Mouse (Mus musculus) CD4-positive, CD25-positive, alpha-beta regulatory T cell, adult 4 months (primary cell): Measurements from ENCODE around the gene Itpr1. TPM values are rescaled to one million over a fixed set of nuclear protein-coding genes. Genes with fewer than 3 reads are reported as not detected.

Experiments
- ATAC-seq: one replicate; pipeline ENCODE4 v1.8.0; 2017
- polyA plus RNA-seq, 2 experiments: library from polyadenylated mRNA; unstranded; fragments of 100-300 nt; shearing (Covaris generic); gene quantifications; one replicate each; pipeline ENCODE4 v1.2.1; 2017

Gene Itpr1
- polyA plus RNA-seq, 2 experiments from 2014 or later = 15.1 to 24.4 TPM

DNA sequence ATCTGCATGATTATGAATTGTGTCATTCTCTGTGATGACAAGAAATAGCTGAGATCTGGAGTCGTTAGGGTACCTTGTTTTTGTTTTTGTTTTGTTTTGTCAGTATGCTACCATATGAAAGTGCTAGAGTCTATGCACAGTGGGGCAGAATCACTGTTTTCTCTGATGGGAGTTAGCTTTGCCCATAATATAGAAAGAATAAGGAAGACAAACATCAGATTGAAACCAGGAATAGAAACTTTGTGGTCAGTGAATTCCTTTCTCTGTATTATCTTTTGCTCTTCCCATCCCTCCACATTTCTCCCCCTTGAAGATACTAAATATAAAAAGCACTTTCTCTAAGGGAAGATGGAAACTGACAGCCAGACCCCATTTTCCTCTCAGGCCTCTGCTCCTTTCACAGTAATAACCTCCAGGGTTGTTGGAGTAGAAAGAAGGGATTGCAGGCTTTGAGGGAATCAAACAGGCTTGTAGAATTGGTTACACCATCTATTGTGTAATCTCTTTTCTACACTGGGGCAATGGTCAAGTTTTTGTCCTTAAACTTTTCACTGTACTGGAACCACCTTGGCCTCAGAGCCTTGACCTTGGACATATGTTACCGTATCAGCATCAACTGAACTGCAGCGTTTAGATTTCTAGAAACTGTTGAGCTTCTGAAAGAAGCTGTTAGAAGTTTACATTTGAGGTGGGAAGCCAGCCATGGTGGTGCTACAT, 33.6 kb downstream of the Itpr1 start:
- ATAC-seq = no peak

DNA sequence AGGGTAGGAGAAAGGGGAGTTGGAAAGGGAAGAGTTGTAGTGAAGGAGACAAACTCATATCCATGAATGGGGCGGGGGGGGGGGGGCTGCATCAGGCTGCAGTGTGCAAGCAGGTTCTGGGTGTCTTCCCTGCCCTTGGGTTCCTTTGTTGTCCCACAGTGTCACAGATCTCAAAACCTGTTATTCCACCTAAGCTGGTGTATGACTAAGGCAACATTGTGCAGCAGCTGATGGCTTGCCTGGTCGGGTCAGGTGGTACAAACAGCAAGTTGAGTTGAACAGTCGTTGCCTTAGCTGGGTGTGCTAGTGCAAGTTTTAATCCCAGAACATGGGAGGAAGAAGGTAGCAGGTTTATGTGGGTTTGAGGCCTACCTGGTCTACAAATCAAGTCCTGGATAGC, 34.3 kb downstream of the Itpr1 start:
- no peak for ATAC-seq

DNA sequence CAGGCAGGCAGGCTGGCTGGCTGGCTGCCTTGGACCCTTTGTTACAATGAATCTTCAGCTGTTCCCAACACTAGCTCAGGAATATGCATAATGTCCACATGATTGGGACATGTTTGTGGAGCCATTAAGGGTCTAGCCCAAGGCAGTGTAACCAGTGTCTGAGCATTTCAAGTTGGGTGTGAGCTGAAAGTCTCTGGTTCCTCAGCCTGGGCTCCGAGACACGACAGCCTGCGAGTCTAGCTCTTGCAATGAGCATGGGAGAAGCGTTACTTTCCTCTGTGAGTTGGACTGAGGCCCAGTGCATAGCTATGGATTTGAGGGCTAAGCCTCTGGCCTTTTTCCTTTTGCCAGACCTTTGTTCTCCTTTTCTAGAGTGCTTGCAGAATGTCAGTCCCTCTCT, 35.6 kb downstream of the Itpr1 start:
- ATAC-seq = no peak

DNA sequence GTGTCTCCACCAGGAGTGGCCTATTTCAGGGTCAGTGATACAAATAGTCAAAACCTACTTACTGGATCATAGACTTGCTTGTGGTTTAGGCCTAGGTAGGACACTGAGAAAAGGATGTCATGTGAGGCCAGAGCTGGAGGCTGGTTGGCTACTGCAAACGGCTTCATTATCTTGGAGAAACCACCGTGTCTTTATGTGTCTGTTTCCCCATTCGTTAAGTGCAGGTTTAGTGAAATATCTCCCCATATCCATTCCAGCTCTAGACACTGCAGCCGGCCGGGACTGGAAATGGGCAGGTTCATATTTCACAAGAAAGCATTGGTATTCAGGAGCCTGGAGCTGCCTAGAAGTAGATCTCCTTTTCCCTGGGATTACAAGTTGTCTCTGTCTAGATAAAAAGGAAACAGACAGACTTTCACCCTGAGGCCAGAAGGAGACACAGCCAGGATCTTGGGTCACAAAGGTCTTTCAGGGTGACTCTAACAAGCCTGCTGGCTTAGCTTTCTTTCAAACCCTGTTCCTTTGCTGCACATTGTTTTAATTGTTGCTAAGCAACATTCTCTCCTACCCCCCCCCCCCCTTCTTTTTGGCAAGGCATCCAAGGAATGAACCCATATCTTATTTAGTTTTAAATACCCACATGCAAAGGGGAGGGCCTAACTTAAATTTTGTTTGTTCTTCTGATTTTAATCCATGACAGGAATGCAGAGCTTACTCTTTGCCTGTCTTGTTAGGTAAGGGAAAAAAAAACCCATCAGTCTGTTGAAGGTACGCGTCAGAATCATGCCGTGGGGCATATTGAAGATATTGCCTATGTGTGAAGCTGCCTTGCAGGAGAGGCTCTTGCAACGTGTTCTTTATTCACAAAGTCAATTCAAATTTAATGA, 36.4 kb downstream of the Itpr1 start:
- ATAC-seq = no peak

DNA sequence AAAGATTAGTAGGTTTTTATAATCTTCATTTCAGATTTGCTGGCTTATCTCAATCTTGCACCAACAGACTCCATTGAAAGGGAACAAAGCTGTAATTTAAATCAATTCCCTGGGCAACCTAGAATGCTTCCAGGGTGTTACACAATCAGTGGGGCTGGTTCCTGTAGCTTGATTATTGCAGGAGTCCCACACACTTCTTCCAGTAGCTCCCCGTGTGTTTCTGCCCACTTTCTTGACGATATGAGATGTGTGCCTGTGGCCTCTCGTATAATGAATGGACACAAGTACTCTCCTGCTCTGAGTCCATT, 37.0 kb downstream of the Itpr1 start:
- ATAC-seq = no peak

DNA sequence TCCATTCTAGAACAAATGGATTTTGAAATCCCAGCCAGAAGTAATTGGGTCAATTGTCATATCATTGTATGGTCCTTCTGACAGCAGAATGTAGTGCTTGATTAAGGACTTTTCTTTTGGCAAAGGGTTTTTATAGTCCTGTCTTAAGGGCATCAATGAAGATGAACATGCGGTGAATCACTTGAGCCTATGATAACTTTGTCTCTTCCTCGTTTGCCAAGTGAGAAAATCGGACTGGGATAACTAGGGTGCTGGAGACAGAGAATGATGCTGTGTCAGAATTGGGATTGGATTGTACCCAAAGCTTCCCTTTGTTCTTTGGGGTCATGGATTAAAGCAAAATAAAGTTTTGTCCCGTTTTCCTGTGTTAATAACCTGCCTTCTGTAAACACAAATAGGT, 37.5 kb downstream of the Itpr1 start:
- ATAC-seq = no peak

DNA sequence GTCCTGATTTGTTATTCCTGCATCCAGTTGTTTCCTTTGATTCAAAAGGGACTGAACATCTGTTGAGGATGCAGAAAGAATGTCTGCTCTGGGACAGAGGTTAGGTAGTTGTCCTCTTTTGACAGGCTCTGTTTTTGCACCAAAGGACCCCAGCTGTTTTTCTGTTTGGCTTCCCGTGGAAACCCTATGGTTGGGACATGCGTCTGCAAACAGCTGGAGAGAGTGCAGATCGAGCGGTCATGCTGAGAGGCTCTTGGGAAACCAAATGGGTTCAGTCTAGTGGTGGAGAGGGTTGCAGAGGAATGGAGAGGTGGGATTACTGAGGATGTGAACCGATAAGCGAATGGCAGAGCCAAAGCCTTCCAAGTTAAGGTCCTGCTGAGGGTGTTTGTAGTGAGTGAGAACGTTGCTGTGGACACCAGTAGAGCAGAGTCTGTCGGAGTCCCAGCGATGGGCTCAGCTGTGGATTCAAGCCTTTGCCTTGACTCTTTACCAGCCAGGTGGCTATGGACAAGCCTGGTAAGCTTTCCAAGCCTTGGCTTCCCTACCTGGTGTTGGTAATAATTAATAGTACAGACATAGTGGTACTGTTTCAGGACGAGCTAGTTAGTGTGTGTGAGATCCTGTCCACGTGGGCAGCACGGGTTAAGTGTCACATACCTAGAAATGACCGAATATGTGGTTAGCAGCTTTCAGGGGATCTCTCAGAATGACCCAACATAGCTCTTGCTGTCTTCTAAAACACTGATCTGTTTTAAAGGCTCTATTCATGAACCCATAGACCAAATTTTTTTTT, 39.9 kb downstream of the Itpr1 start:
- ATAC-seq = no peak

DNA sequence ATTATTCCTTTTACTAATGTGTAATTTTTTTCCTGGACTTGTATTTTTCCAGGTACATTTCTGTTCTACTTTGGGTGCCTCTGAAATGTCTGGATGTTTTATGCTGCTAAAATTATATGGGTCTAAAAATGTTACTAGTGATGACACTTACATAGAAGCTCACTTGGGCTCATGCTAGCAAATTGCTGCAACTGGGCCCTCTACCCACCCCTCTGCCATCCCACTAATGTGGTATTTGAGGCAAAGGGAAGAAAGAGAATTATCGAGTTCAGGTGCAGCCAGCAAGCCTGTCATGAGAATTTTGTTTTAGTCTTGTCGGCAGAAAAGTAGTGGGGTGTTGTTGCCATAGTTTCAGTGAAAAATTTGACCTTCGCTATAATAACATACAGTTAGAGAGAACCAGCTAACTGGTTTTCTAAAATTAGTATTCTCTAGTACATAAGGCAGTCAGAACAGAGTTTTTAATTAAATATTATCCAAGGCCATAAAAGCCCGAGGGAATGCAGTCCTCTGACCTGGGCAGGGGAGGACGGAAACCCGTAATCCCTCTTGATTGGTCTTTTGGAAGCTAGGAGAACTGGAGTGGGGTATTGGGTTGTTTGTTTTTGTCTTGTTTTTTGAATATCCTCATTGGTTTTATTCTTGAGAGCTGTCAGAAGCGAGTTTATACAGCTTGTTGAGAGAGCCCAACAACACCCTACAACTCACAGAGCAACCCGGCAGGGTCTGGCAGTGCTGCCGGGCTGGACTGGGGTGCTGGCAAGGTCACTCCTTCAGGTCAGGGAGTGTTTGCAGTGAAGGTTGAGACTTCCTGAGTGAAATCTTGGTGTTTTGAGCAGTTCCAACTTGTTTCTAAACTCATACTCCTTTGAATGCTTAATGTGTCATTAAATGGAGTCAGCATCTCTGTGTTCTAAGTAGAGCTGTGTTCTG, 41.5 kb downstream of the Itpr1 start:
- ATAC-seq = no peak

DNA sequence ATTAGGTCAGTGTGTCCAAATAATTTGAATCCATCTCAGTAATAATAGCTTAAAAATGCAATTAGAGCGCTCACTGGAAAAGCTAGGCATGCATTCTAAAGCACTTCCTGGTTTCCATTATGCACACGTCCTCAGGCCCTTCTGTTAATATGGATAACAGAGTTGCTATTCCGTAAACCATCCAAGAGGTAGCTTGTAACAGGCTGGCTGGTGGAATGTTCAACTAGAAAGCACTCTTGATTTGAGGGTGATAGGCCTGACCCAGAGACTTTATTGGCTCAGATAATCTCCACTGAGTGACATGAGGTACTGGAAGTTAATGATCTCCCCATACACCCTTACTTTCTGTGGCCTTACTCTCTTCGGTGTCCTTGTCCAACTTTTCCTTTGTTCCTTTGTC, 43.0 kb downstream of the Itpr1 start:
- no peak for ATAC-seq

DNA sequence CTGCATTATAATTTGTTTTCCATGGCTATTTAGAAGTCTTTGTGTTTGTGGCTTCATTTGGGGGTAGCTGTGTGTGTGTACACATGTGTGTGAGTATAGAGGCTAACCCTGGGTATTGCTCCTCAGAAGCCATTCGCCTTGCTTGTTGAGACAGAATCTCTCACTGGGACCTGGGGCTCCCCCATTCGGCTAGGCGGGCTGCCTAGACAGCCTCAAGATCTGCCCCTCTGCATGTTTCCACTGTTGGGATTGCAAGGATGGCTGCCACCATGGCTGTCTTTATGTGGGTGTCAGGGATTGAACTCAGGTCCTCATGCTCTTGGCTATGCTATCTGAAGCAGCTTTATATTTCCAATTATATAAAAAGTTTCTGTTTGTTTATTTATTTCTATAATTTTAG, 44.3 kb downstream of the Itpr1 start:
- no peak for ATAC-seq

DNA sequence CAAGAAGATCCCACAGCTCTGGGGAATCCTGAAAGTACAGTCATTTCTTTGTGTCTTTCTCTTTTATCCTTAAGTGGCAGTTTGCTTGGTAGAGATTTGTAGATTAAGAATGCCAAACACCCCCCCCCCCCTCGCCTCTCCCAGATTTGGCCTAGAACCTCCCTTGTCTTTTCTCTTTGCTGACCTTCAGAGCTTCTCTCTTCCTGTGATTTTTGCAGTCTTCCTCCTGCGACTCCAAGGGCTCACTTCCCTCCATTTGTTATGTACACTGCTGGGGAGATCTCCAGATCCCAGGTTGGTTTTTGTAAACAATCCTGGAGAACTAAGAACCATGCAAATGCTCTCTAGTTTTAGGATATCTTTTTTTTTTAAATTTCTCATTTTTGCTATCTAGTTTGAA, 45.7 kb downstream of the Itpr1 start:
- no peak for ATAC-seq

DNA sequence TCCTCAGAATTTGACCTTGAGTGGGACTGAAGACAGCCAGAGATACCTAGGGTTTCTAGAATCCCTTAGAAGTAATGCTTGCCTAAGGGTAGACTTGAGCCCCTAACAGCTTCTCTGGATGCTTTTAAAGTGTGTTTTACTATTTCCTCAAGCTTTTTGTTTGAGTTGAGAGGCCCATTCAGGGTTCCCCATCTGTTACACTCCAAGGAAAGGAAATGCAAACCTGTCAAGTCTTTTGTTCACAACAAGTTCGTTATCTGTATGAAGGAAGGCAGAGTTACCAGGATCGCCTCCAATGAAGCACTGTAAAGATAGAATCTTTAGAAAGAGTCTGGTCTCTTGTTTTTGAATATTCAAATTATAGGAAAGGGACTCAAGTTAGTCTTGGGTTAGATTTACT, 46.8 kb downstream of the Itpr1 start:
- no peak for ATAC-seq

DNA sequence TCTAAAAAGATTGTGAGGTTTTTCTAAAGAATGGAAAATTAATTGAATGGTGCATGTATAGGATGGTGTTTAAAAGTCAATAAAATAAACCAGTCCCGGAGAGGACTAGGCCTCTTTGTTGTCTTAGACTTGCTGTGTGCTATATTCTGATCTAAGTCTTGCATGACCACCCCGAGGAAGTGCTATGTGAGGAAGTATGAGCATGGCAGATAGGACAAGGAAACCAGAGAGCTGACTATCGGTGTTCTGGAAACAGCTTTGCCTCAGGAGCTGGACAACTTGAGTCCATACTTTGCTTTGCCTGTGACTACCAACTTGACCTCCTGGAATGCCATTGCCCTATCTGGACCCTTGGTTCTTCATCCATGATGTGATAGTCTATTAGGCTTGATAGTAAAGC, 48.6 kb downstream of the Itpr1 start:
- no peak for ATAC-seq

DNA sequence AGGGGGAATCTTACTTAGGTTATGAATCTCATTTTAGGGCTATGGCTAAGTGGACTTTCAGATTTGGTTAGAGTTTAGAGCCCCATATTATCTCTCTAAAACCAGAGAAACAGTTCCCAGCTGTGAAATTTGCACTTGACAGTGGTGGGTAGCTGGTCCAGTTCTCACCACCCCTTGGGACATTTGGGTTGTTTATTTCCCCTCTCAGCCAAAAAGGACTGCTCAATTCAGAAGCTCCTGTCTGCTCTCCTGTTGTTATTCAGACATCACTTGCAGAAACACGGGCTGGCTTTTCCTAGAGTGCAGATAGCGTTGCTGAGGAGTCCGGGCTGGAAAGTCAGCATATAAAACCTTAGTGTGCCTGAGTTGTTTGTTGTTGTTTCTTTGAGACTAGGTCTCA, 51.3 kb downstream of the Itpr1 start:
- no peak for ATAC-seq

DNA sequence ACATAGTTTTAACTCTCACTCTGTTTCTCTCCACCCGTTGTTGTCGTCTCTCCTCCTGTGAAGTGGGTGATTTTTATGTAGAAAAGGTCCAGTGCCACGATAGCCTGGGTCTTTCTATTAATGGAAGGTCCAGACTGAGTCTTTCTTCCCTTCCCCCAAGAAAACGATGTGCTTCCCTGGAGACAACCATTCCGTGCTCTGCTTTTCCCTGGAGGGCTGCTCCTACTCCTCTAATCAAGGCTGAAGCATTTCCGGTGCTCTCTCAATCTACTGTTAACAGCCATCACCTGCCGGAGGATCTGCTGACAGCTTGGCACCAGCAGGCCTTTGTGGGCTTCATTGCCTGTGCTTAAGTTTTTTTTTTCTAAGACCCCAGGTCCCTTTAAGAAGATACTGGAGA, 60.6 kb downstream of the Itpr1 start:
- ATAC-seq = no peak

DNA sequence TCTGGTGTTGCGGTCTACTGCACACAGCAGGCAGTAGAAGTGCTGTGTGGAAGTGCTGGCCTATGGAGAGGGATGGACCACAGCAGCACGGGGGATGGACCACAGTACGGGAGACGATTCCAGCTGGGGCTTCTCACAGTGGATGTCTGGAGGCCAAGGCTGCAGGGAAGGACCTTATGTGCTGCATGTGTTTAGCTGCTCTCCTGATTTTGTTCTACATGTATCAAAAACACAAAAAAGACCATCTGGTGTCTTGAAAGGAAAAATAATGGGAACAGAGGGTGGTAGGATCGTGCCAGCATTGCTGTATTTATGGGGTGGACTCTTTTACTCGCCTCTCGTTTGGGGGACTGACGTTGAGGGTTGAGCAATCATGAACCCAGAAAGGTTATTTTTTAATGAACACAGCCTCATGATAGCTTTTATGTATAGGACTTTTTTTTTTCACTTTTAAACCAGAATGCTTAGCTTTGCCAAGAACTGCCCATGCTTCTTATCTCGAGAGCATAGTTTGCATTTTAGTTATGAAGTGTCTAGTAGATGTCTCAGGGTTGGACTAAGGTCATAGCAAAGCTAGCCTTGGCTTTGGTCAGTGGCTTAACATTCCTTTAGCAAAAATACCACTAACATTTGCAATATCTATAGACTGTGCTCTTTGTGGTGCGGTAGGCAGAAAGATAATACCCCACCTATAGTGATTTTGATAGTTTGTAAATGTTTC, 61.6 kb downstream of the Itpr1 start:
- no peak for ATAC-seq

DNA sequence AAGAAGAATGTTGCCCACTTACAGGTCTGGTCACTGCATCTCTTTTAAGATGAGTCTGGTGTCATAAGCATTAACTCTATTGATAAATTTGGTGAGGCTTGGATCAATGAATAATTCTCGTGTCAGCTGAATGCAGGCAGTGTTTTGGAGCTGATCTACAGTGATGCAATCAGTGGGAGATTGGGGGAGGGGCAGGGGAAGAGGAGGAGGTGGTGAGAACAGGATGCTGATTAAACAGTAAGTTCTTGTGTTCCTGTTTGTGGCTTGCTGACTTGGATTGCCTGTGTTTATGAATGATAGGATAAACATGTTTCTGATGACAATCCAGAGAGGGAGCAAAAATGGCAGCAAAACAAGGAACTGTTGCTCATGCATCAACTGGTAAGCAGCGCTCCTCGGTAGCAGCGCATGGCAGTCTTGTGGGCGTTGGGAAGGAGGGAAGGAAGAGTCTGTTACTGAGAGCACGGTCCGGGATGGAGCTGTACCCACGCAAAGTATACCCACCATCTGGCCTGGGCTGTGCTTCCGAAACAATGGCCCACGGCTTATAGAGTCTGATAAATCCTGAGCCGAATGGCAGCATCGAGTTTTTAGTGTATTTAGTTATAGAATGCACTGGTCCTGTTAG, 64.1 kb downstream of the Itpr1 start:
- ATAC-seq = peak; percentile 56

DNA sequence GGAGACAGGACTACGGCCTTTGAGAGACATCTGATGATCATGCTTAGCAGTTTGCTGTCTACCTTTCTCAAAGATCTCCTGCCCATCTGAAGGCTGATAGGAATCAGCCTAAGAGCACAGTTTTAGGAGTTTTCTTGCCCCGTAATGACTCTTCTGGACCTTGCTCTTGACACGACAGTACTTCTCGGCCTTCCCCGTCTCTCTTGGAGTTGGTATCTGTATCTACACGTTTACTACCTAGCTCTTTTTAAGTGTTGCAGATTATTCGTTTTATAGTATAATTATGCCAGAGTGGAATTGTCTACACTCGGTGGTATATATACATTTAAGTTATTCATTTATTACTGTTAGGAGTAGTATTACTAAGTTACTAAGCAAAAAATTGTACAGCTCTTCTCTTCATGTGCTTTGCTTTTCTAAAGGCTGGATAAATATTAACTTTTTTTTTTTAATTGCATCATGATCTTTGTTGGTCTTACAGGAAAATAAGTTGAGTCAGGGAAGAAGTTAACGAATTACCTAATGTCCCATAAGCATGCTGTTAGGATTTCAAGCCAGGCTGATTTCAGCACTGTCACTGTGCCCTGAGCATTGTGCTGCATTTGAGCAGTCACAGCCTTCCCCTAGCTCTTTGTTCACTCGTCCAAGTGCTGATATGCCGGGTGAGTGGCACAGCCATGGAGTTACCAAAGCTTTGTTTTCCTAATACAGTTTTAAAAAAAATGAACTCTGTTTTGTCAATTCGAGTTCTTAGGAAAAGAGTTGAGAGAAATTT, 64.9 kb downstream of the Itpr1 start:
- no peak for ATAC-seq

DNA sequence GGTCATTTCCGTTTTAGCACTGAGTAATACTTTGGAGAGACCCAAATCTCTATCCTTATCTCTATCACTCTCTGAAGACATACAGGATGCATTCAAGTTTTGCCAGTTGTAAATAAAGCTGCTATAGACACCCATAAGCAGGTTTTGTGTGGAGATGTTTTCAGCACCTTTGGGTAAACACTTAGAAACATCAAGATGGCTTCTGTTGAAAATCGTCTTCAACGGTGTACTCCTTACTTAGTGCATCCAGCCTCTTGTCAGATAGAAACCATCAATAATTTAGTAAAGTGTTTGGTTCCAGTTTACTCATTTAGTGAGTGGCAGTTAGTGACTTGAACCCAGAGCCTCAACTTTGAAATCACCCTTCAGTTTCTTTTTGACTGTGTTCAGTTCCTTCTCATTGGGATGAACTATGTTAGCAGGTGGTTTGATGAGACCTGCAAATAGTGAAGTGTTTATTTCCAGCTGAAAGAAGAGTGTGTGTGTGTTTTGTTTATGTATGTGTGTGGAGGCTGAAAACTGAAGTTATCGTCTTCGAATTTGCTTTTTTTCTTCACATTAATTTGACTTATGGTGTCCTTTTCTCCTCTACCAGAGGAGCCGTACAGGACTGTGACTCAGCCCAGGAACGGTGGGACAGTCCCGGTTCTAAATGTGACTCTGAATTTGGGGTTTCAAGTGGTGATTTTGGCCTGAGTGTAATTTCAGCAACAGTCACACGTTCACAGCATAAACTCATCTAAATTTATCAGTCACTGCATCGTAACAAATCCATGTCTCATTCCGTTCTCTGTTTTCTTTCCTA, 66.1 kb downstream of the Itpr1 start:
- peak; percentile 68 for ATAC-seq

DNA sequence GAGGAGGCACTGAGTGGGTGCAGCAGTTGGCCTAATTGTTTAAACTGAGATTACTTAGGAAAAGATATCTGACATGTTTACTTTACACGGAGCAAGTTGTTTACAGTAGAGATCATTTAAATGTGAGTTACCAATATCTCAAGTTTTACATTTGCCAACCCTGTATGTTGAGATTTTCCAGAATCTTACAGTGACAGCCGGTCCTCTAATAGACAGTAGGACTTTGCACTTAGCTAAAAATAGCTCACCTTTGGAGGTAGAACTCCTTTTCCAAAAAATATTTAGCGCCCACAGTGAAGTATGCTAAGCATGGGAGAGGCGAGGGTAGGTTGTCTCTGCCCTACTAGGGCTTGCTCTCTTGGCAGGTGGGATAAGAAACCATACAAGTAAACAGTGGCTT, 69.2 kb downstream of the Itpr1 start:
- no peak for ATAC-seq
